Mouse (Mus musculus): Measurements from ENCODE around the gene Tfap2e.

GRCm38 (mm10) chr4:126775182-126775581 is 39.1 kb upstream of the Tfap2e start:
- TF ChIP-seq CTCF (IDR thresholded peaks at IDR 0.05; ENCODE audit: low read depth, low read length) (no peak), POLR2A (IDR thresholded peaks at IDR 0.05; ENCODE audit: insufficient read depth, low read length) (no peak), EP300 (IDR thresholded peaks at IDR 0.05; ENCODE audit: insufficient read depth, low read depth, low read length) (no peak)
